Mouse (Mus musculus) kidney, postnatal 25 days (tissue): Measurements from ENCODE around the gene Sap18.
"Not testable (repeated sequence)": the region's sequence is repeated elsewhere in the genome, so short reads cannot be mapped to it uniquely, and the experiment has no call there.

ENCODE experiments used
- DNase-seq, 2 experiments: peaks; one replicate each; pipeline ENCODE4 v3.0.0; 2021; ENCODE audit warnings: mixed read lengths in 2 of 2

Gene Sap18

DNA sequence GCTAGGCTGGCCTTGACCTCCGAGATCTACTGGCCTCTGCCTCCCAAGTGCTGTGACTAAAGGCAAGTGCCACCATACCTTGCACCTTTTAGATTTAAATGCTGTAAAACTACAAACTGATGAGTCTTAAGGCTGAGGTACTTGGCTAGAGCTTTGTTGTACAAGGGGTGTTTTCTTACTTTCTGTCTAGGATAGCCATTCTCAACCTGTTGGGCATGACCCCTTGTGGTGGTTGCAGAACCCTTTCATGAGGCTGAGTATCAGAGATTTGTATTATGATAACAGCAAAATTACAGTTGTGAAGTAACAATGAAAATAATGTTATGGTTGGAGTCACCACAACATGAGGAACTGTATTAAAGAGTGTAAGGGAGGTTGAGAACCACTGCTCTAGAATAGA, 29.3 kb downstream of the Sap18 start:
- no peak for DNase-seq

GRCm38 (mm10) chr14:57833526-57833925, 35.5 kb downstream of the Sap18 start:
- no peak for DNase-seq

- no peak for DNase-seq
Observed at GRCm38 (mm10) chr14:57835157-57835556, 37.2 kb downstream of the Sap18 start.

DNA sequence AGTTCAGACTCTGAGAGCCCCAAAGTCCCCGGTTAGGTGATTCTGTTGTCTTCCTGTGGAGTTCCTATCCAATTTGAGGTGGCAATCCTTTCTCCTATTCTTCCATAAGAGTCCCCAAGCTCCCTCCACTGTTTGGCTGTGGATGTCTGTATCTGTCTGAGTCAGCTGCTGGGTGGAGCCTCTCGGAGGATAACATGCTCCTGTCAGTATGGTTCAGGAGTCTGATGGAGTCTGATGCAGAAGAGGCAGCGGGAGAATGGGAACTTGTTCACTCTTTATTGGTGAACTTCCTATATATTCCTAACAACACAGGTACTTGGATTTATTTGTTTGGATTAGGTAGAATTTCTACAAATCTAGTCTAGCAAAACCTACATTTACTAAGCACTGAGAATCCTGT, 46.6 kb downstream of the Sap18 start:
- DNase-seq = no peak

GRCm38 (mm10) chr14:57848061-57848460, 50.1 kb downstream of the Sap18 start:
- not testable (repeated sequence) for DNase-seq

GRCm38 (mm10) chr14:57848646-57849045, 50.7 kb downstream of the Sap18 start:
- DNase-seq = no peak

- no peak for DNase-seq
Observed at GRCm38 (mm10) chr14:57850330-57850729, 52.4 kb downstream of the Sap18 start.

GRCm38 (mm10) chr14:57852961-57853360, 55.0 kb downstream of the Sap18 start:
- no peak for DNase-seq

DNA sequence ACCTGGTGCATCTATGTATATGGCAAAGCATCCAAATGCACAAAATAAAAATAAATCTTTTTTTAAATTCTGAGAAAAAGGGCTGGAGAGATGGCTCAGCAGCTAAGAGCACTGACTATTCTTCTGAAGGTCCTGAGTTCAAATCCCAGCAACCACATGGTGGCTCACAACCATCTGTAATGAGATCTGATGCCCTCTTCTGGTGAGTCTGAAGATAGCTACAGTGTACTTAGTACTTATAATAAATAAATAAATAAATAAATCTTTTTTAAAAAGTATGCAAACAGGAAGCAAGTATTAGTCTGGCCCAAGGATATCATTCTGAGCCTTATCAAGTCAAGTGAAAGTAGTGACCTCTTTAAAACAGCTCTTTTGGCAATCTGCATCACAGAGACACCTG, 58.1 kb downstream of the Sap18 start:
- not testable (repeated sequence) for DNase-seq
